Mouse (Mus musculus) lung, adult 2 months (tissue): Measurements from ENCODE around the gene Anapc11. TPM values are rescaled to one million over a fixed set of nuclear protein-coding genes. Genes with fewer than 3 reads are reported as not detected.

Experiments used
- DNase-seq: peaks from one replicate; pipeline ENCODE4 v3.0.0; 2022
- H3K4me1 ChIP-seq: fragments of 200-500 bp; 2 replicates; pipeline ENCODE4 v1.6.1; 2011; ENCODE audit warnings: low read length; ENCODE audit not compliant: control insufficient read depth, insufficient read depth
- H3K4me3 ChIP-seq: fragments of 200-500 bp; replicated peaks from 2 replicates; pipeline ENCODE3; 2011; ENCODE audit warnings: low read depth, mild to moderate bottlenecking, control low read depth, low read length; ENCODE audit errors: extremely low read depth
- CTCF ChIP-seq: fragments of 200-500 bp; IDR thresholded peaks from 2 replicates; pipeline ENCODE4 v1.5.1; 2011; ENCODE audit warnings: mild to moderate bottlenecking, low read length, control low read depth; ENCODE audit not compliant: insufficient read depth
- POLR2A ChIP-seq: fragments of 200-500 bp; IDR thresholded peaks from 2 replicates; pipeline ENCODE4 v1.6.1; 2011; ENCODE audit warnings: low read depth, mild to moderate bottlenecking, control low read depth, low read length, borderline replicate concordance; ENCODE audit errors: extremely low read depth
- WGBS: fragments of 180-500 bp; shearing (Covaris S2); methylation state at CpG from one replicate; pipeline ENCODE4 v1.1.7; 2018; 5-methylcytosine and 5-hydroxymethylcytosine counted together
- polyA plus RNA-seq: library from polyadenylated mRNA; depleted of rRNA; stranded (reverse); fragments of >200 nt; gene quantifications from 2 replicates; pipeline ENCODE4 v1.2.3, GENCODE M21; 2012; rRNA removed

The Anapc11 gene
- polyA plus RNA-seq, 1 experiment: 136 TPM

DNA sequence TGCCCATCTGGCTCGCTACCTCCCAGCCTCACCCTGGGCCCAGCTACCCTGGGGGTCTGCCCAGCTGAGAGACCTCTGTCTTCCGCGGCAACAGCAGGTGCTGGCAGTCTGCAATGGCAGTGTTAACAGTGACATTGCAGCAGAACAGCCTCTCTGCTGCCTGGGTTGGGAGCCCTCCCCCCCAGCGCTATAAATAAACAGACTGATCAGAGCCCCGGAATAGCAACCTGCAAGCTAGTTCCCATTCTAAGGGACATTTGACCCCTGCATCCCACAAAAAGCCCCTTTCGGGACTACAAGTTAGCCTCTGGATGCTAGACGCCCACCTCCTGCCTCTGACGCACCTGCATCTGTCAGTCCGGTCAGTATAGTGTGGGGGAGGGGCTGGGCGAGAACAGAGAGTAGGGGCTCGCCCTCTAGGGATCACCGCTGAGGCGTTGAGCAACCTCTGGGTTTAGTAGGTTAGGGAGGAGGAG, 49.8 kb downstream of the Anapc11 start, which contains the start of gene Myadml2:
Gene Myadml2 (minus strand): TSS at position 158 of the 476 bp plus-strand sequence.
- H3K4me3 ChIP-seq: peak within 1 kb of the TSS; percentile 40
- DNase-seq: no peak
- 11% methylated on average over 13 of the region's 13 CpGs for WGBS
- 0 out of 2 replicates have a peak, but pooled peaks cover 2% of the 10 kb centered on the region for H3K4me1 ChIP-seq
- no peak for TF ChIP-seq CTCF
- no peak for TF ChIP-seq POLR2A

DNA sequence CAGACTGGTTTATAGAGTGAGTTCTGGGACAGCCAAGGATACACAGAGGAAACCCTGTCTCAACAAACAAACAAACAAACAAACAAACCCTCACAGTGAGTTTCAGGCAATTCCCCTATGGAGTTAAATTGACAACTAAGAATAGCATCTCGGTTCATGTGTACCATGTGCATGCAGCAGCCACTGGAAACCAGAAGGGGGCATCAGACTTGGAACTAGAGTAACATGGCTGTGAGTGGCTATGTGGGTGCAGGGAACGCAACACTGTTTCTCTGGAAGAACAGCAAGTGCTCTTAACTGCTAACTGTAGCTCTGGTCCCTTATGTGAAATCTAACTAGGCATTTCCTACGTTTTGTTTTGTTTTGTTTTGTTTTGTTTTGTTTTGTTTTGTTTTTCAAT, 53.7 kb downstream of the Anapc11 start:
- Histone ChIP-seq H3K4me3 (no peak overlapping the region), H3K4me1 (no peaks in the 10 kb centered on the region)
- no peak for DNase-seq
- WGBS: 64% methylated on average over 3 of the region's 3 CpGs
- TF ChIP-seq POLR2A (no peak), CTCF (0 out of 2 replicates have a peak, but pooled peaks have one; percentile 18)

DNA sequence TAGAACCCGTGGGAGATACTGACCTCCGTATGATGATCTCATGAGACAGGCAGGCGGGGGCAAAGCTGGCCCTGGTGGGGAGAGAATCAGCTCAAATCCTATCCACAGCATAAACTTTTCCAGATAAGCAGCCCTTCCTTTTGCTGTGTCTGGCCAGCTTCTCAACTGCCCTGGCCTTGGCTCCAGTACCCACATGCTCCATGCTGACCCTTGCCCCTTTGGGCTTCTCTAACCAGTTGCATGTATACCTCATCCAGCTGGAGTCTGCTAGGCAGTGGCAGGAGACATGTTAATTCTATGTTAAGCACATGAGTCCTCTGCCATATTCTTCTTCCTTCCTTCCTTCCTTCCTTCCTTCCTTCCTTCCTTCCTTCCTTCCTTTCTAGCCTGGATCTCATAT, 56.5 kb downstream of the Anapc11 start:
- Histone ChIP-seq H3K4me1 (no peaks in the 10 kb centered on the region), H3K4me3 (no peak overlapping the region)
- WGBS: 68% methylated on average over 3 of the region's 3 CpGs
- DNase-seq: no peak
- no peak for TF ChIP-seq POLR2A
- TF ChIP-seq CTCF: no peak

DNA sequence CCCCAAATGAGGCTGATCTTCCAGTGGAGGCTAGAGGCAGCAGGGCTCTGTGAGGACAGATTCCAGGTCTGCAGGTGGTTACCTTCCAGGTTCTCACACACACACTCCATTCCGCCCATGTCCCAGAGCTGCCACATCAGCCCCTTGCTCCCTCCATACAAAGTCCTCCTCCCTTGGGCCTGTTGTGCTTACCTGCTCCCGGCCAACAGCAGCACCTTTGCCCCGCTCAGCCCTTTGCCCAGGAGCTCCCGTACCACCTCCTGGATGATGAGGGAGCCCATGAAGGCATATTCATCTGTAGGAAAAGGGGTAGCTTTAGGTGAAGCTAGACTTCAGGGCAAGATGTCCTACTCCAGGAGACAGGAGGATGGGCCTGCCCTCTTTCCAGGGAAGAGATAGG, 59.1 kb downstream of the Anapc11 start:
- 0 out of 2 replicates have a peak, but pooled peaks cover 2% of the 10 kb centered on the region for H3K4me1 ChIP-seq
- WGBS: 86% methylated on average over 4 of the region's 4 CpGs
- no peak for DNase-seq
- TF ChIP-seq POLR2A (no peak), CTCF (no peak)
- H3K4me3 ChIP-seq: no peak overlapping the region

Other genes starting within 250 kb of the Anapc11 start
- 941 and 1,175 TPM in 2 replicates for gene Actg1, start 249.9 kb upstream of the Anapc11 start, polyA plus RNA-seq
- 0.06 and 0.60 TPM in 2 replicates for gene Fscn2, start 236.9 kb upstream of the Anapc11 start, polyA plus RNA-seq
- 61.9 and 67.1 TPM in 2 replicates for gene Faap100, start 219.7 kb upstream of the Anapc11 start, polyA plus RNA-seq
- 39.2 and 49.8 TPM in 2 replicates for gene Nploc4, start 160.7 kb upstream of the Anapc11 start, polyA plus RNA-seq
- gene Tspan10, start 155.8 kb upstream of the Anapc11 start, polyA plus RNA-seq: 0.06 TPM in 1 of 2 replicates, not detected in the other
- gene Pde6g, start 144.9 kb upstream of the Anapc11 start, polyA plus RNA-seq: 0.45 and 0.57 TPM in 2 replicates
- gene Oxld1, start 140.4 kb upstream of the Anapc11 start, polyA plus RNA-seq: 11.9 and 14.9 TPM in 2 replicates
- 11.0 and 14.5 TPM in 2 replicates for gene Ccdc137, start 140.3 kb upstream of the Anapc11 start, polyA plus RNA-seq
- 15.6 and 17.3 TPM in 2 replicates for gene Arl16, start 130.8 kb upstream of the Anapc11 start, polyA plus RNA-seq
- 48.0 and 51.4 TPM in 2 replicates for gene Mrpl12, start 113.8 kb upstream of the Anapc11 start, polyA plus RNA-seq
- 157 and 174 TPM in 2 replicates for gene Slc25a10, start 106.6 kb upstream of the Anapc11 start, polyA plus RNA-seq
- gene Gcgr, start 67.7 kb upstream of the Anapc11 start, polyA plus RNA-seq: 0.86 and 1.0 TPM in 2 replicates
- gene Mcrip1, start 48.7 kb upstream of the Anapc11 start, polyA plus RNA-seq: 133 and 168 TPM in 2 replicates
- 3.3 TPM in 1 of 2 replicates, not detected in the other for gene Ppp1r27, start 47.3 kb upstream of the Anapc11 start, polyA plus RNA-seq
- gene P4hb, start 25.2 kb upstream of the Anapc11 start, polyA plus RNA-seq: 192 and 254 TPM in 2 replicates
- gene Arhgdia, start 16.8 kb upstream of the Anapc11 start, polyA plus RNA-seq: 890 and 923 TPM in 2 replicates
- 26.1 and 29.1 TPM in 2 replicates for gene Alyref, start 56 bp upstream of the Anapc11 start, polyA plus RNA-seq
- gene Npb, start 10.1 kb downstream of the Anapc11 start, polyA plus RNA-seq: 2.5 and 3.0 TPM in 2 replicates
- gene Pcyt2, start 19.5 kb downstream of the Anapc11 start, polyA plus RNA-seq: 217 and 238 TPM in 2 replicates
- gene Sirt7, start 26.8 kb downstream of the Anapc11 start, polyA plus RNA-seq: 75.2 and 84.1 TPM in 2 replicates
- gene Mafg, start 35.2 kb downstream of the Anapc11 start, polyA plus RNA-seq: 41.5 and 51.3 TPM in 2 replicates
- gene Pycr1, start 45.3 kb downstream of the Anapc11 start, polyA plus RNA-seq: 4.1 and 4.5 TPM in 2 replicates
- 1.1 and 3.1 TPM in 2 replicates for gene Myadml2, start 49.7 kb downstream of the Anapc11 start, polyA plus RNA-seq
- 15.5 and 20.6 TPM in 2 replicates for gene Notum, start 62.8 kb downstream of the Anapc11 start, polyA plus RNA-seq
- gene Aspscr1, start 74.6 kb downstream of the Anapc11 start, polyA plus RNA-seq: 86.9 and 95.8 TPM in 2 replicates
- gene Cenpx, start 115.3 kb downstream of the Anapc11 start, polyA plus RNA-seq: 68.0 and 69.1 TPM in 2 replicates
- gene Lrrc45, start 115.5 kb downstream of the Anapc11 start, polyA plus RNA-seq: 35.6 and 40.1 TPM in 2 replicates
- gene Rac3, start 123.0 kb downstream of the Anapc11 start, polyA plus RNA-seq: 62.0 and 76.8 TPM in 2 replicates
- 326 and 340 TPM in 2 replicates for gene Dcxr, start 128.9 kb downstream of the Anapc11 start, polyA plus RNA-seq
- 13,780 and 14,250 TPM in 2 replicates for gene Cbr2, start 133.7 kb downstream of the Anapc11 start, polyA plus RNA-seq
- gene Hmga1b, start 164.4 kb downstream of the Anapc11 start, polyA plus RNA-seq: 0.24 and 1.6 TPM in 2 replicates
- 55.8 and 59.8 TPM in 2 replicates for gene Rfng, start 185.8 kb downstream of the Anapc11 start, polyA plus RNA-seq
- 116 and 141 TPM in 2 replicates for gene Gps1, start 185.9 kb downstream of the Anapc11 start, polyA plus RNA-seq
- 32.0 and 35.4 TPM in 2 replicates for gene Dus1l, start 198.0 kb downstream of the Anapc11 start, polyA plus RNA-seq
- gene Fasn, start 226.1 kb downstream of the Anapc11 start, polyA plus RNA-seq: 1,387 and 1,388 TPM in 2 replicates